Mouse (Mus musculus) thymus, postnatal 36 days (tissue): ENCODE data around the gene Vps26a.

ENCODE experiments used
- DNase-seq, 2 experiments: peaks; one replicate each; pipeline ENCODE4 v3.0.0; 2022; ENCODE audit warnings: mixed read lengths in 2 of 2

Gene Vps26a

GRCm38 (mm10) chr10:62486618-62487415, at the start of gene Vps26a:
Gene Vps26a, minus strand, starts transcription at chr10:62486805.
- DNase-seq, result peak; percentile 98 to 99

GRCm38 (mm10) chr10:62534509-62534908, 47.9 kb upstream of the Vps26a start:
- DNase-seq, result no peak

GRCm38 (mm10) chr10:62532832-62533231, 46.2 kb upstream of the Vps26a start:
- no peak for DNase-seq

GRCm38 (mm10) chr10:62530183-62530582, 43.6 kb upstream of the Vps26a start:
- no peak for DNase-seq

- no peak for DNase-seq
Measured at GRCm38 (mm10) chr10:62527351-62527750, 40.7 kb upstream of the Vps26a start, which contains the start of gene Srgn. Gene Srgn, minus strand, starts transcription at chr10:62527451.

DNA sequence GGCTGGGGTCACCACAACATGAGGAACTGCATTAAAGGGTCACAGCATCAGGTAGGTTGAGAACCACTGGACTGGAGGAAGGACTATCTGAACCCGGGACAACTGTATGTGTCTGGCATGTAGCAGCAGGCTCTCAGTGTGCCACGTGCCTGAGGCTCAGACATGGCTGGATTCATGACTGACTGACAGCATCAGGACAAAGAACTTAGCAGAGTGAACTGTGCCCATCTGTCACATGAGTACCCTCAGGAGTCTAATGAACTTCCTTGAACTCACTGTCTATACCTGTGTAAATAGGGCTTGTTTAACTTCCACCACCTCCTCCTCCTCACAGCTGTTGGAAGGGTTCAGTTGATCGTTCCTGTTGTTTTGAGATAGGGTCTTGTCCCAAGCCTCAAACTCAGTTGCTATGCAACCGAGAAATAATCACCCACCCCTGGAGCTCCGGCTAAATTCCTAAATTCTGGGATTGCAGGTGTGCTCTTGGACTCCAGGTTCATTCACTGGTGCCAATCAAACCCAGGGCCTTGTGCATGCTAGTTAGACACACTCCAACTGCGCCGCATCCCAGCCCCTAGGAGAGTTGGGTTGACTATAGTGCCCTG, 35.8 kb upstream of the Vps26a start:
- DNase-seq, result no peak

GRCm38 (mm10) chr10:62521763-62522162, 35.2 kb upstream of the Vps26a start:
- DNase-seq, result no peak

DNA sequence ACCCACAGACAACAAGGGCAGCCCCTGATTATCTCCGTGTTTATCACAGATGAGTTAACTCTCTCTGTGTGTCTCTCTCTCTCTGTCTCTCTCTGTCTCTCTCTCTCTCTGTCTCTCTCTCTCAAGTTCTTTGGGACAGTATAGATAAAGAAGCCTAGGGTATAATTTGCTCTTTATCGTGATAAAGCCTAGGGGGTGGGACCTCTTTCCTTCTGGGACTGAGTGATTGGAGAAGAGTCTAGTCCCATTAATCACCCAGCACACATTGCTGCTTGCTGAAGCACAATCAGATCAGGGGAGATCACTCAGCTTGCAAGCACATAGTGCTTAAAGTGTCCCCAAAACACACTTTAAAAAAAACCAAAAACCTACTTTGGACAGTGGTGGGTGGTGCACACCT, 34.3 kb upstream of the Vps26a start:
- no peak for DNase-seq

DNA sequence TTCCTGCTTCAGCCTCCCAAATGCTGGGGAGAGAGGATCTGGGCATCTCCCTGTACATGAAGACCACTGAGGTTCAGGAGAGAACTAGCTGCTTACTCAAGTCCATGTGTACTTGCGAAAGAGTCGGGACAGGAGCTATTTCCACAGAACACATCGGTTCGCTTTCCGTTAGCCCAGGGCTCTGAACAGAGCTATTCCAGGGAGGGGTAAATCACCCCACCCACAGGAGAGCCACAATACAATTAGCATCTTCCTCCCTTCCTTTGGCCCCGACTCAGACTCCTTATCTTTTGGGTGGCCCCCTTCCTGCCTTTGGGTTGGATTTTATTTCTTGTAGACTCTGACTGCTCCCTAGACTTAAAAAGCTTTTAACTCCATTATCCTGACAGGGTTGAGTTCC, 30.9 kb upstream of the Vps26a start:
- DNase-seq, result no peak

DNA sequence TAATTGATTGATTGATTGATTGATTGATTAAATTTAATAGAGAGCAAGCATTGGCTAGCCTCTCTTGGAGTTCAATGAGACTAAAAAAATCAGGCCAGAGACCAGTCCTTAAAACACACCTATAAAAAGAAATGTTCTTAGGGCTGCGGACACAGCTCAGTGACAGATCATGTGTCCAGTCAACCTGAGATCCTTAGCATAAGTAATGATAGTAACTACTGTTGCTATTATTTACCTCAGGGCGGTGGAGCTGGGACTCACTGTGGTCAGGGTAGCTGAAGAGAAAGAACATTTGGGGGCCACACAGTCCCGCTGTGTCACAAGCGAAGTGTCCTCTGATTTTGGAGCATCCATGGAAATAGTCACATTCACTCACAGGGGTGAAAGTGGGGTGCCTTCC, 26.2 kb upstream of the Vps26a start:
- DNase-seq, result no peak

DNA sequence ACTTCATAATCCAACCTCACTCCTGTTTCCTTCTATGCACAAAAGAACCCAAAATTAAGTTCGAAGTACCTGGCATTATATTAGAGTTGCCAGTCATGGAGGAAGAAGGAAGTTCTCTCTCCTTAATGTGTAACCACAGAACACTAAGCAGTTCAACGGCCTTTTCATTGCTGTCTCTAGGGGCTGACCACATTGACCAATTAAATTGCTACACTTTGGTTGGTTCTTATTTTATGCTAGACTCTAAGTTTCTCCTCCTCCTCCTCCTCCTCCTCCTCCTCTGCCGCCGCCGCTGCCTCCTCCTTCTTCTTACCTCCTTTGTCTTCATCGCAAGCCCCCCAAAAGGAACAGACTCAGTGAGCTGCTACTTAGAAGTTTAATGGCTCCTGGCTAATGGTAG, 24.9 kb upstream of the Vps26a start:
- DNase-seq, result no peak

GRCm38 (mm10) chr10:62509032-62509656, 22.5 kb upstream of the Vps26a start:
- DNase-seq, result no peak

GRCm38 (mm10) chr10:62508459-62508858, 21.9 kb upstream of the Vps26a start:
- DNase-seq, result peak in 1 of 2 experiments; percentile 24

- peak; percentile 59 for DNase-seq
Measured at GRCm38 (mm10) chr10:62507591-62508308, 21.1 kb upstream of the Vps26a start.

DNA sequence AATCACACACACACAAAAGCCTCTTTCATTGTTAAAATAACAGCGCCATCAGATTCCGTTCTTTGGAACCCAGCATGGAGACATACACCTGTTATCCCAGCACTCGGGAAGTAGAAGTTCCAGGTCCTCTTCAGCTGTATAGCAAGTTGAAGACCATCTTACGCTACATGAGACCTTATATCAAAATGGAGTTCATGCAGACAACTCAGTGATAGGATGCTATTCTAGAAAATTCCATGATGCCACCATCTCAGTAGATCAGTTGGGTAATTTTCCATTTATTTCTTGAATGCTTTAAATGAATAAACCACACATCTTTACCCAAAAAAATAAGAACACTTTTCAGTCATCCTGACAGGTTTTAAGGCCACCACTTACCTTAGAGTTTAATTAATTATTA, 20.5 kb upstream of the Vps26a start:
- DNase-seq, result no peak

DNA sequence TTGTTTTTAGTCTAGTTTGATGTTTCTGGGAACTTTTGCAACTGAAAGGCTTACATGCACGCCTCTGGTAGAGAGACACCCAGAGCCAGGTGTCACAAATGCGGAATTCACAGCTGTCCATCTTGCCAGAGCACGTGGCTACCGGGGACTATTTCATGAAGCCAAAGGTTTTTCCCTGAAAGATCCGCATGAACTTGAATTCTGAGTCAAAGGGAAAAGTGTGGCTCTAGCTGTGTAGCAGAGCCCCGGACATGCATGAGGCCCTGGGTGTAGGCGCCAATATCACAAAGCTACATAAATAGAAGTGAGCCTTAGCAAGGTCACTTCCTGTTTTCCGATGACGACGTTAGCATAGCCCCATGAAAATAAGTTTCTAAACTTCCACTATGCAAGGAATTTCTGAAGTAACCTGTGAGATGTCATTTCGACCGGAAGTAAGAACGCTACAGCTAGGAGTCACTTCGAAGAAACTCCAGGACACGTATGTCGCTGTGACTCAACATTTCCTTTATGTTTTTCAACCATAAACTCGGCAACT, 19.5 kb upstream of the Vps26a start:
- DNase-seq, result peak; percentile 39 to 40

- no peak for DNase-seq
Measured at GRCm38 (mm10) chr10:62505224-62505983, 18.8 kb upstream of the Vps26a start.

- no peak for DNase-seq
Measured at GRCm38 (mm10) chr10:62503836-62504628, 17.4 kb upstream of the Vps26a start.

DNA sequence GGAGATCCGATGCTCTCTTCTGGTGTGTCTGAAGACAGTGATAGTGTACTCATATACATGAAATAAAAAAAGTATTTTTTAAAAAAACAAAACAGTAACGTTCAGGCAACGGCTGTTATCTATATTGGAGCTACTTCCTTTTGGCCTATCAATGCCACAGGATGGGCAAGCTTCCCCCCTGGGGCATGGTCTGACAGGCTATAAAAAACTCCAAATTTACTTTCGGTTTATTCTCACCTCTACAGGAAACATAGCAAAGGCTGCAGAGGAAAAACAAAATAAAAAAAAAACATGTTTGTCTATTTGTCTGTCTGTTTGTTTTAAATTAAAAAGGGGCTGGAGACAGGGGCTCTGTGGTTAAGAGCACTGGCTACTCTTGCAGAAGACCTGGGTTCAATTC, 16.7 kb upstream of the Vps26a start:
- DNase-seq, result peak in 1 of 2 experiments; percentile 31

DNA sequence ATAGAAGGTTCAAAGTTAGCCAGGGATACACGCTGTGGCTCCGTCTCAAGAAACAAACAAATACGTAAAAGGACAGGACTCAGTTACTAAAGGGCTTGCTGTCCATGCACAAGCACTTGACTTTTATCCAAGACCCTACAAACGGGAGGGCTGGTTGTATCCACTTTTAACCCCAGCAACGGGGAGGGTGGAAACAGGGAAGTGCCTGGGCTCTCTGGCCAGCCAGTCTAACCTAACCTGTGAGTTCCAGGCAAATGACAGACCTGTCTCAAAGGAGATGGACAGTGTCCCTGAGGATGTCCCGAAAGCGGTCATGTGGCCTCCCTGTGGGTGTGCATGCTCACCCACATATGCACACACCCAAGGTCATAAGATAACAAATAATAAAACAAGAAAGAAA, 15.3 kb upstream of the Vps26a start:
- DNase-seq, result no peak

DNA sequence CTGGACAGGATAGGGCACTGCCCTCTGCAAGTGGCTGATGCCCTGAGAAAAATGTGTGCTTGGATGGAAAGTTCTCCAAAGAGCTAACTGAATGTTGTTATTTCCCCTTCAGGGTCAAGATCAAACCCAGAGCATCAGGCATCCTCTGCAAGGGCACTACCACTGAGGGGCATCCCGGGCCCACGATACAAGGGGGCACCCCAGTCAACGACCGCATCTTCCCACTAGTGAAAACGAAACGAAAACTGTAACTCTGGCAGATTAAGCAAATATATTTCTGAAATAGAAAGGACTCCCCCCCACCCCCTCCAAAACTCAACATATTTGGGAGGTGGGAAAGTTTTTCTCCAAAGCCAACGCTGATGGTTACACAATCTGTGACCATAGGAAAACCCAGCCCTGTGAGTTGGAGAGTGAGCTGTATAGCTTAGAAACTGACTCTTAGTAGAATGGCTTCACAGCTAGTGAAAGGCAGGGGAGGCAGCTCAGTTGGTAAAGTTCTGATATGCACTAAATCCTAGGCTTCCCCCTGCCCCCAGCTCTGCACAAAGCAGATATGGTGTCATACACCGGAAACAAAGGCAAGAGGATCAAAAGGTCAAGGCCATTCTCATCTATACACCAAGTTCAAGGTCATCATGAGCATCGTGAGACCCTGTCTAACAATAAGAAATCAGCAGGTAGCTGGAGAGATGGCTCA, 14.5 kb upstream of the Vps26a start:
- DNase-seq, result peak; percentile 48 to 51
